Mouse (Mus musculus): ENCODE data around the gene Csf2rb. TPM values are rescaled to one million over a fixed set of nuclear protein-coding genes. Genes with fewer than 3 reads are reported as not detected.
"Not testable (repeated sequence)": the region's sequence is repeated elsewhere in the genome, so short reads cannot be mapped to it uniquely, and the experiment has no call there.

The Csf2rb gene
- polyA plus RNA-seq, 1 experiment, result 1.1 TPM

DNA sequence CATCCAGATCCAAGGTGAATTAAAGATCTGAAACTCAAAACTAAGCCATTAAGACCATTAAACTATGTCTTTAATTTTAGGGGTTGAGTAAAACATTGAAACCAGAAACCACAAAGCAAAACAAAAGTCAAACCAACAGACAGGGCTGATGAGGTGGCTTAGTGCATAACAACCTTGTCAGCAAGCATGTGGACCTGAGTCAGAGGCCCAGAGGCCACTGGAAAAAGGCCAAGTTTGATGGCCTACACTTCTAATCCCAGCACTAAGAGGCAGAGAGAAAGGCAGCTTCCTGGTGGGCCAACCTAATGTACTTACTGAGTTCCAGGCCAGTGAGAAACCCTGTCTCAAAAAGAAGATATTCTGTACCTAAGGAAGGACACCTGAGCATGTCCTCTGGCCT, 24.8 kb upstream of the Csf2rb start:
- Histone ChIP-seq H3K36me3 (ENCODE audit: control insufficient read depth, insufficient read depth, low read length) (no peaks in the 10 kb centered on the region), H3K27me3 (ENCODE audit: control insufficient read depth, insufficient read depth, low read length) (no peaks in the 10 kb centered on the region), H3K4me3 (ENCODE audit: control insufficient read depth, low read depth, low read length) (no peak overlapping the region), H3K27ac (ENCODE audit: control insufficient read depth, insufficient read depth, low read depth, low read length) (no peak overlapping the region), H3K4me1 (ENCODE audit: control insufficient read depth, insufficient read depth, low read length) (no peaks in the 10 kb centered on the region)
- no peak for TF ChIP-seq POLR2A (IDR thresholded peaks at IDR 0.05; ENCODE audit: control insufficient read depth, low read depth, low read length)
- TF ChIP-seq CTCF (IDR thresholded peaks at IDR 0.05; ENCODE audit: control insufficient read depth, insufficient read depth, insufficient replicate concordance, low read depth, low read length), result no peak

DNA sequence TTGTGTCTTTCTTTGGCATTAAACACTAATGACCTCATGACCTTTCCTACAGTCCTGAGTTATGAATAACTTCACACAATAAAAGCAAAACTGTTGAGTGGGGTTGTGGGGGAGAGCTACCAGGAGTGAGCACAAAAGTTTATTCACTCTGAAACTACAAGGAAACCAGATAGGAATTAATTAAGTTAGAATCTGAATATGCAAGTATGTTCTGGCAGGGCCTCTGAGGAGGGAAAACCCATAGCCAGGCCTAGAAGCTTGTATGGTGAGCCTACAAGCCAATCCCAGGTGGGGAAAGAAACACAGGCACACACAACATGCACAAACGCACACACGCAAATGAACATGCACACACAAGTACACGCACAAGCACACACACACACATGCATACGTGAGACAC, 22.8 kb upstream of the Csf2rb start:
- no peaks in the 10 kb centered on the region for H3K36me3 ChIP-seq (ENCODE audit: control insufficient read depth, insufficient read depth, low read length)
- TF ChIP-seq POLR2A (IDR thresholded peaks at IDR 0.05; ENCODE audit: control insufficient read depth, low read depth, low read length) (no peak), CTCF (IDR thresholded peaks at IDR 0.05; ENCODE audit: control insufficient read depth, insufficient read depth, insufficient replicate concordance, low read depth, low read length) (no peak)
- no peak overlapping the region for H3K27ac ChIP-seq (ENCODE audit: control insufficient read depth, insufficient read depth, low read depth, low read length)
- H3K4me1 ChIP-seq (ENCODE audit: control insufficient read depth, insufficient read depth, low read length), result no peaks in the 10 kb centered on the region
- H3K27me3 ChIP-seq (ENCODE audit: control insufficient read depth, insufficient read depth, low read length), result no peaks in the 10 kb centered on the region
- no peak overlapping the region for H3K4me3 ChIP-seq (ENCODE audit: control insufficient read depth, low read depth, low read length)

DNA sequence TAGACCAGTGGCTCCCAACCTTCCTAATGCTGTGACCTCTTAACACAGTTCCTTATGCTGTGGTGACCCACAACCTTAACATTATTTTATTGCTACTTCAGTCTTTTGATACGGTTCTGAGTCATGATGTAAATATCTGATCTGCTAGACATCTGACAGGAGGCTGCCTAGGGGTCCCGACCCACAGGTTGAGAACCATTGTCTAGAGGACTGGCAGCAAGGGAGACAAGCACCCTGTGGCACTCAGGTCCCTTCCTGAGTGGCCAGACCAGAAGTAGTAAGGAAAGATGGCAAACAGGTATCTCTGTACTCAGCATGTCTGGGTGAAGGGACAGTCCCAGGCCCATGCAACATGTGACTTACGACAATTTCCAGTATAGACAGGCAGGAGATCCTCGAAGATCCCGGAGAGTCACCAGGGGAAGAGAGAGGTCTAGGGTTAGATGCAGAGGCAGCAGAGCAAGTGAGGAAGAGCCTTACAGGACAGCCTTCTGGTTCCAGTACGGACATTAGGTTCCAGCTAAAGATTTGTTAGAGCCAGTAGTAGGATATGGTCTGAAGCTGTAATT, 21.8 kb upstream of the Csf2rb start:
- no peaks in the 10 kb centered on the region for H3K36me3 ChIP-seq (ENCODE audit: control insufficient read depth, insufficient read depth, low read length)
- no peak overlapping the region for H3K27ac ChIP-seq (ENCODE audit: control insufficient read depth, insufficient read depth, low read depth, low read length)
- no peaks in the 10 kb centered on the region for H3K4me1 ChIP-seq (ENCODE audit: control insufficient read depth, insufficient read depth, low read length)
- TF ChIP-seq POLR2A (IDR thresholded peaks at IDR 0.05; ENCODE audit: control insufficient read depth, low read depth, low read length) (no peak), CTCF (IDR thresholded peaks at IDR 0.05; ENCODE audit: control insufficient read depth, insufficient read depth, insufficient replicate concordance, low read depth, low read length) (no peak)
- H3K4me3 ChIP-seq (ENCODE audit: control insufficient read depth, low read depth, low read length), result no peak overlapping the region
- H3K27me3 ChIP-seq (ENCODE audit: control insufficient read depth, insufficient read depth, low read length), result no peaks in the 10 kb centered on the region

DNA sequence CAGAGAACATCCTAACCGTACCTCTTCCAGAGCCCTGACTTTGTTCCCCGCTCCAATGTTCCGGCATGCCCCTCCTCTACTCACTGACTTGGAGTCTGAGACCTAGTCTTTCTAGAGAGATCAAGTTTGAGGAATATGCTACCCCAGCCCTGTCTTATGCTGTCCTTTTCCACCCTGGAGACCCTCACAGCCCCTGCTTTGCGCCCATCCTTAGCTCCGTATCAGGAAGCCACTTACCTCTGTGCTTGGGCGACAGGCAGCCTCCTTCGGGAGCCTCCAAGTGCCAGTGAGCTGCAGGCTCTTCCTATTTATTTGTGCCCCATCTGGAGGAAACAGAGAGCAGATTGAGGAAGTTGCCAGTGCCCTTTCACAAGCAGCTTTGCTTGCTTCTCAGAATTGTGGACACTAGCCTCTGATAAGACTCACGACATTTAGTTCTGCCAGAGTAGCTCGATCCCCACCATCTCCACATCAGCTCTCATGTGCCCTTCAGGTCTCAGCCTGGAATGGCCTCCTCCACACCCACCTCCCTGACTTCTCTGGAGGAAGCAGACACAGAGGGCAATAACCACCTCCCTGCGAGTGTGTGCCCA, 20.1 kb upstream of the Csf2rb start, which contains the start of gene Csf2rb2:
Csf2rb2 (minus strand) TSS at position 381 of the 593 bp plus-strand sequence.
- no peaks in the 10 kb centered on the region for H3K27me3 ChIP-seq (ENCODE audit: control insufficient read depth, insufficient read depth, low read length)
- no peaks in the 10 kb centered on the region for H3K4me1 ChIP-seq (ENCODE audit: control insufficient read depth, insufficient read depth, low read length)
- no peak within 1 kb of the TSS for H3K4me3 ChIP-seq (ENCODE audit: control insufficient read depth, low read depth, low read length)
- TF ChIP-seq CTCF (IDR thresholded peaks at IDR 0.05; ENCODE audit: control insufficient read depth, insufficient read depth, insufficient replicate concordance, low read depth, low read length), result no peak
- no peak for TF ChIP-seq POLR2A (IDR thresholded peaks at IDR 0.05; ENCODE audit: control insufficient read depth, low read depth, low read length)
- H3K36me3 ChIP-seq (ENCODE audit: control insufficient read depth, insufficient read depth, low read length), result no peaks in the 10 kb centered on the region
- H3K27ac ChIP-seq (ENCODE audit: control insufficient read depth, insufficient read depth, low read depth, low read length), result no peak within 1 kb of the TSS

DNA sequence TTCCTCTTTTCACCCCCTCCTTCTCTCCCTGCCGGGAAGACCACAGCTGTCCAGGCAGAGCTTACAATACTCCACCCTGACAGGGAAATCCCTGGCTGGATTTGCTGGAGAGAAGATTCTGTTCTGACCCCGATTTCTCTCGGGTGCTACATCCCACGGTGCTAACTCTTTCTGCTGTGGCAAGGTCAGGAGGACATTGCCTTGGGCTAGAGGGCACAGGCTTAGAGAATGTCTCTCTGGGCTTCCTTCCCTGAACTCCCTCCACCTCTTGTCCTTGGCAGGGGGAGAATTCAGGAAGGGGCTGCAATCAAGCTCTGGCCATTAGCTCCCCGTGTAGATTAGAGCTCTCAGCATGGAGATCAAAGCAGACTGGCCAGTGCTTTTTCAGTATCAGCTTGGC, 15.7 kb upstream of the Csf2rb start:
- Histone ChIP-seq H3K27me3 (ENCODE audit: control insufficient read depth, insufficient read depth, low read length) (no peaks in the 10 kb centered on the region), H3K4me1 (ENCODE audit: control insufficient read depth, insufficient read depth, low read length) (no peaks in the 10 kb centered on the region), H3K4me3 (ENCODE audit: control insufficient read depth, low read depth, low read length) (no peak overlapping the region), H3K27ac (ENCODE audit: control insufficient read depth, insufficient read depth, low read depth, low read length) (no peak overlapping the region), H3K36me3 (ENCODE audit: control insufficient read depth, insufficient read depth, low read length) (no peaks in the 10 kb centered on the region)
- TF ChIP-seq POLR2A (IDR thresholded peaks at IDR 0.05; ENCODE audit: control insufficient read depth, low read depth, low read length) (no peak), CTCF (IDR thresholded peaks at IDR 0.05; ENCODE audit: control insufficient read depth, insufficient read depth, insufficient replicate concordance, low read depth, low read length) (no peak)

DNA sequence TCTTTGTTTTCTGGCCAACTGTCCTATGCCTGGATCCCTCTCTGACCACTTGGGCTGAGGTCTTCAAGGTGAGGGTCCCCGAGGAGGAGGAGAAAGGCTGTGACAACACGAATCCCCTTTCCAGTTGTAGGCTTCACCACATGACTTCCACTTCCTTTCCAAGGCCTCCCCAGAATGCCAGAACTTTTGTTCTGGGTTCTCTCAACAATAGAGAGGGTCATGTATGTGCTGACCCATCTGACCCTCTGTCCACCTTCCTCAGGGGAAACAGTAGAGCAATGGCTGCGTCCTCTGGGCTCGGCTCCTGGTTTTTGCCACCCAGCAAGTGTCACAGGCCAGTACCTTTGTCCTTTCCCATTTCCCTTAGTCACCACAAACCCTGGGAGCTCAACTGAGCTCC, 14.6 kb upstream of the Csf2rb start:
- TF ChIP-seq CTCF (IDR thresholded peaks at IDR 0.05; ENCODE audit: control insufficient read depth, insufficient read depth, insufficient replicate concordance, low read depth, low read length), result no peak
- no peak for TF ChIP-seq POLR2A (IDR thresholded peaks at IDR 0.05; ENCODE audit: control insufficient read depth, low read depth, low read length)
- no peaks in the 10 kb centered on the region for H3K4me1 ChIP-seq (ENCODE audit: control insufficient read depth, insufficient read depth, low read length)
- H3K27me3 ChIP-seq (ENCODE audit: control insufficient read depth, insufficient read depth, low read length), result no peaks in the 10 kb centered on the region
- no peak overlapping the region for H3K27ac ChIP-seq (ENCODE audit: control insufficient read depth, insufficient read depth, low read depth, low read length)
- H3K4me3 ChIP-seq (ENCODE audit: control insufficient read depth, low read depth, low read length), result no peak overlapping the region
- H3K36me3 ChIP-seq (ENCODE audit: control insufficient read depth, insufficient read depth, low read length), result no peaks in the 10 kb centered on the region

DNA sequence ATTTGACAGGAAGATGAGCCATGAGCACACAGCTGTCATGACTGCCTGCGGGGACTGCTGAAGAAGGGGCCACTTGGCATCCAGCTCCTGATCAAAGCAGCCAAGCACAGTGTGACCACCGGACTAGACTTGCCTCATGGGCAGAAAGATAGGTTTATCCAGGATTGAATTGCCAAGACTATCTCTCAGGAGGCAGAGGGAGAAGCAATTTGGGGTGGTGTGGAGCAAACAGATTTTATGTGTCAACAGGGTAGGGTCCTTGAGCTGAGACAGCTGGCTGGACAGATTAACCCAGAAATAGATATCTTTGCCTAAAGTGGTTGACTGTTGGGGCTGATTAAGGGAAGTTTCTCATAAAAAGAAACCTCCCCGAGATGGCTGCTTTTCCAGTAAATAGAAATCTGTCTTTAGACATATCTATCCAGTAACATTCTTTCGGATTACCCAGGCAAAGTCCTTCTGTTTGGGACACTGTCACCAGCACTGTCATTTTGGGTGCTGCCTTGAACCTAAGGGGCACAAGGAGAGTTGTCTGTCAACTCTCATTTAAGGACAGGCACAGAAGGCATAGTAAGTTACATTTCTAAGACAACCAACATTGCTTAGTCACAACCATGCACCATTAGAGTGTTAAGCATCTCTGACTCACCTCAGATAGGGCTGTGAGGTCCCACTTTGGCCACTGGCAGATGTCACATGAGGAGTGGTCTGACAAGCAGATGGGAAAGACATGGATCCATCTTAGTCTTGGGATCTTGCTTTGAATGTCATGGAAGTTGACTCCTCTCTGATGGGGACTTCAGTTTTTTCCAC, 12.9 kb upstream of the Csf2rb start:
- H3K27ac ChIP-seq (ENCODE audit: control insufficient read depth, insufficient read depth, low read depth, low read length); H3K36me3 ChIP-seq (ENCODE audit: control insufficient read depth, insufficient read depth, low read length); H3K27me3 ChIP-seq (ENCODE audit: control insufficient read depth, insufficient read depth, low read length); H3K4me1 ChIP-seq (ENCODE audit: control insufficient read depth, insufficient read depth, low read length); H3K4me3 ChIP-seq (ENCODE audit: control insufficient read depth, low read depth, low read length): not testable (repeated sequence)

DNA sequence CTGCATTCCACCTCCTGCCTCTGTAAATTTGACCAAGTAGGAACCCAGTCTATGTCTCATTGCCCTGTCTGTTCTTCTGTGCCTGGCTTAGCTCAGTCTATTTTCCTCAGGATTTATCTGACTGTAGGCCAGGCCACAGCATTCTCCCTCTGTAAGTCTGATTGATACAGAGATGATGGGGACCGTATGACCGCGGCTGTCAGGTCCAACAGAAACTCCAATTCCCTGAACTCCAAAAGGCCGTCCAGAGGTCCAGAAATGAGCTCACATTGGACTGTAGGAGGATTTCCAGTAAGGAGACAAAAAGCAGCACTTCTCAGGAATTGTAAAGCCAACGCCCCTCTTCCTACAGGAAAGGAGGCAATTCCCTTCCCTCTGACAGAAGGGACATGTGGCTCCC, 11.9 kb upstream of the Csf2rb start:
- not testable (repeated sequence) for H3K27me3 ChIP-seq (ENCODE audit: control insufficient read depth, insufficient read depth, low read length); H3K4me1 ChIP-seq (ENCODE audit: control insufficient read depth, insufficient read depth, low read length); H3K4me3 ChIP-seq (ENCODE audit: control insufficient read depth, low read depth, low read length); H3K36me3 ChIP-seq (ENCODE audit: control insufficient read depth, insufficient read depth, low read length); H3K27ac ChIP-seq (ENCODE audit: control insufficient read depth, insufficient read depth, low read depth, low read length)

DNA sequence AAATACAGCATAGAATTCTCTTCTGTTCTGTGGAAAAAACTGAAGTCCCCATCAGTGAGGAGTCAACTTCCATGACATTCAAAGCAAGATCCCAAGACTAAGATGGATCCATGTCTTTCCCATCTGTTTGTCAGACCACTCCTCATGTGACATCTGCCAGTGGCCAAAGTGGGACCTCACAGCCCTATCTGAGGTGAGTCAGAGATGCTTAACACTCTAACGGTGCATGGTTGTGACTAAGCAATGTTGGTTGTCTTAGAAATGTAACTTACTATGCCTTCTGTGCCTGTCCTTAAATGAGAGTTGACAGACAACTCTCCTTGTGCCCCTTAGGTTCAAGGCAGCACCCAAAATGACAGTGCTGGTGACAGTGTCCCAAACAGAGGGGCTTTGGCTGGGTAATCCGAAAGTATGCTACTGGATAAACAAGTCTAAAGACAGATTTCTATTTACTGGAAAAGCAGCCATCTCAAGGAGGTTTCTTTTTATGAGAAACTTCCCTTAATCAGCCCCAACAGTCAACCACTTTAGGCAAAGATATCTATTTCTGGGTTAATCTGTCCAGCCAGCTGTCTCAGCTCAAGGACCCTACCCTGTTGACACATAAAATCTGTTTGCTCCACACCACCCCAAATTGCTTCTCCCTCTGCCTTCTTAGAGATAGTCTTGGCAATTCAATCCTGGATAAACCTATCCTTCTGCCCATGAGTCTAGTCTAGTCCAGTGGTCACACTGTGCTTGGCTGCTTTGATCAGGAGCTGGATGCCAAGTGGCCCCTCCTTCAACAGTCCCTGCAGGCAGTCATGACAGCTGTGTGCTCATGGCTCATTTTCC, 7.0 kb upstream of the Csf2rb start:
- not testable (repeated sequence) for H3K36me3 ChIP-seq (ENCODE audit: control insufficient read depth, insufficient read depth, low read length); H3K4me1 ChIP-seq (ENCODE audit: control insufficient read depth, insufficient read depth, low read length); H3K27me3 ChIP-seq (ENCODE audit: control insufficient read depth, insufficient read depth, low read length); H3K4me3 ChIP-seq (ENCODE audit: control insufficient read depth, low read depth, low read length); H3K27ac ChIP-seq (ENCODE audit: control insufficient read depth, insufficient read depth, low read depth, low read length)

All from testis, adult 2 months (tissue).